Mouse (Mus musculus) brain, embryonic 14.5 days (tissue): ENCODE results near the gene Ppp1r13b.

Experiments
- CTCF ChIP-seq: fragments of 200-500 bp; IDR thresholded peaks from 2 replicates; pipeline ENCODE4 v1.5.1; 2012; ENCODE audit warnings: inconsistent platforms, mild to moderate bottlenecking, moderate library complexity, borderline replicate concordance; ENCODE audit not compliant: insufficient read depth, insufficient read length; ENCODE audit errors: extremely low read depth
- POLR2A ChIP-seq: fragments of 200-500 bp; IDR thresholded peaks from 2 replicates; pipeline ENCODE4 v1.6.1; 2012; ENCODE audit warnings: mild to moderate bottlenecking, inconsistent platforms, borderline replicate concordance; ENCODE audit not compliant: poor library complexity, insufficient read depth, insufficient read length, severe bottlenecking; ENCODE audit errors: extremely low read depth

- TF ChIP-seq POLR2A (no peak), CTCF (no peak)
These were observed 8.3 kb downstream of the Ppp1r13b start for GRCm38 (mm10) chr12:111899646-111900045.
